In the genomic region with DNA sequence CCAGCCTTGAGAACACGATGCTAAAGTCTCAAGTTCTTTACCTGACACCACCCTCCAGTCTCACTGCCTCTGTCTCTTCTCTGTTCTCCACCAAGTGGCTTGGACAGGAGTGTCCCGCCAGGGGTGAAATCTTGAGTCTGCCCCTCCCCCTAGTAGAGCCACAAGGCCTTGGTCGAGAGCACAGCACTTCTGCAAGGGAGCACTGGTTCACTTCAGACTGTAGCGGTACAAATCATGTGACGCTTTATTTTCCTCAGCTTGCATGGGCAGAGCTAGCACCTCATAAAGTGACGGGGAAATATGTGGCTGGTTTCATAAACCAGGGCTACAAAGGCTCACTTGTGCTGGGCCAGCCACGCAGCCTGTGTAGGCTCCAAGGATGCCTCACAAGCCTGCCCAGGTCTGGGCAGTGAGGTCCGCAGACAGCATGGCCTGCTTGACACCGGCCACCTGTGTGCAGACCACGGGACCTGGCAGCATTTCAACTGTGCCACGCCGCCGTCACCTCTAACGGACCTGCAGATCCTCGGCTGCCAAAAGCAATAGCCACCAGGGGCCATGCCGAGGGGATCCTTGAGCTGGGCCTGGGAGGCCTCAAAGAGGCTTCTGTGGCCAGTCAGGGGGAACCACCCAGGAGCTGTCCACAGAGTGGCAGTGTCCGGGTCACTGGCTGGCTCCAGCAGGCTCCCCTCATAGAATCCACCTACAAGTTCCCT, we compare ENCODE assay signal across 11 mouse cellular contexts. TPM values are rescaled to one million over a fixed set of nuclear protein-coding genes. Genes with fewer than 3 reads are reported as not detected.
DNase-seq lines count a peak whose midpoint lies in the region; ATAC-seq and TF ChIP-seq lines count a peak whose summit lies in the region.
"Had no signal": no experiment of that assay in that cellular context is flagged by ENCODE, and none has a peak within 500 bp of the region (broad histone marks: within the 10 kb centered on the region; RNA-seq: fewer than 3 reads in every experiment).

No protein-coding gene starts in this region.

- H3K4me2 ChIP-seq in heart, embryonic 13.5 days: peak overlapping the region; percentile 4; the same call in 1 of the 2 replicates
- no peak overlapping the region for H3K4me2 ChIP-seq in hindbrain, postnatal 0 days (ENCODE audit: low read depth, low read length)
- H3K4me2 ChIP-seq in limb, embryonic 13.5 days (replicated peaks): peak overlapping the region; percentile 48

- no peak overlapping the region for H3K4me3 ChIP-seq in heart, embryonic 13.5 days
- peak overlapping the region; percentile 32 to 40; a peak in 2 of 4 replicates for H3K4me3 ChIP-seq in ES-E14 (ENCODE audit: insufficient read depth in 1 of 2, low read depth in 1 of 2, low read length in 2 of 2, poor library complexity in 1 of 2, severe bottlenecking in 1 of 2)
- no peak overlapping the region for H3K4me3 ChIP-seq in hindbrain, postnatal 0 days (ENCODE audit: low read length)
- H3K4me3 ChIP-seq in limb, embryonic 13.5 days: no peak overlapping the region

- no peaks in the 10 kb centered on the region for H3K27me3 ChIP-seq in heart, embryonic 13.5 days (replicated peaks)
- no peaks in the 10 kb centered on the region for H3K27me3 ChIP-seq in hindbrain, postnatal 0 days (ENCODE audit: insufficient read depth, low read length)
- no peaks in the 10 kb centered on the region for H3K27me3 ChIP-seq in limb, embryonic 13.5 days

- in situ Hi-C loops in ES-E14 (cut with MboI; ENCODE audit: low sequenced_read_pairs in 2 of 2, unreplicated experiment in 2 of 2): no loop called here

- no peak for DNase-seq in heart, postnatal 36 days
- DNase-seq in ES-E14 (ENCODE audit: low read depth, low spot score): no peak
- DNase-seq in hindbrain, postnatal 0 days (ENCODE audit: low spot score): no peak
- DNase-seq in spleen, adult 18-20 months: no peak
- DNase-seq in spleen, postnatal 14 days (ENCODE audit: low spot score in 2 of 2): no peak
- no peak for DNase-seq in urinary bladder, adult 18-20 months (ENCODE audit: low spot score in 2 of 2)
- DNase-seq: gastrocnemius, postnatal 25 days; right cerebral cortex, postnatal 14 days had no signal

- H3K4me1 ChIP-seq in heart, embryonic 13.5 days: peaks cover 69% of the 10 kb centered on the region
- H3K4me1 ChIP-seq in ES-E14 (ENCODE audit: control insufficient read depth in 2 of 2, insufficient read depth in 2 of 2, low read length in 2 of 2, poor library complexity in 1 of 2): peaks cover 0 to 14% of the 10 kb centered on the region in 2 experiments; a peak in 2 of 4 replicates
- H3K4me1 ChIP-seq in hindbrain, postnatal 0 days (ENCODE audit: insufficient read depth, low read length): peaks cover 26% of the 10 kb centered on the region
- peaks cover 59% of the 10 kb centered on the region for H3K4me1 ChIP-seq in limb, embryonic 13.5 days

- no peaks in the 10 kb centered on the region for H3K9me3 ChIP-seq in heart, embryonic 13.5 days
- no peaks in the 10 kb centered on the region for H3K9me3 ChIP-seq in ES-E14 (ENCODE audit: control insufficient read depth, insufficient read depth, low read depth, low read length)
- no peaks in the 10 kb centered on the region for H3K9me3 ChIP-seq in hindbrain, postnatal 0 days (ENCODE audit: low read length)
- no peaks in the 10 kb centered on the region for H3K9me3 ChIP-seq in limb, embryonic 13.5 days

- no peak for TF ChIP-seq CTCF in hindbrain, postnatal 0 days (IDR thresholded peaks at IDR 0.05; ENCODE audit: low read depth)

- intact Hi-C loops in heart, postnatal 36 days (cut with DNase I): loop anchor here (1.0 to 5.0 kb wide), 4 partner anchors 46 to 200 kb away; a partner anchor contains a TSS

- ATAC-seq in heart, embryonic 13.5 days (ENCODE audit: extremely low read depth, insufficient number of reproducible peaks, low FRiP score, low TSS enrichment): no peak; the same call in 1 of the 2 replicates
- ATAC-seq in hindbrain, postnatal 0 days: peak; percentile 15; the same call in 1 of the 2 replicates
- peak; percentile 89 for ATAC-seq in limb, embryonic 13.5 days (ENCODE audit: low FRiP score, low read depth)

- H3K9ac ChIP-seq in heart, embryonic 13.5 days: peak overlapping the region; percentile 63
- H3K9ac ChIP-seq in ES-E14 (ENCODE audit: insufficient read depth, low read depth, low read length, poor library complexity, severe bottlenecking): 0 out of 2 replicates have a peak overlapping the region, but pooled peaks have one; percentile 5
- no peak overlapping the region for H3K9ac ChIP-seq in hindbrain, postnatal 0 days (replicated peaks; ENCODE audit: low read length)
- peak overlapping the region; percentile 36; the same call in 1 of the 2 replicates for H3K9ac ChIP-seq in limb, embryonic 13.5 days
- H3K9ac ChIP-seq: liver, embryonic 14.5 days had no signal

- 0 out of 2 replicates have a peak, but pooled peaks cover 4% of the 10 kb centered on the region for H3K36me3 ChIP-seq in heart, embryonic 13.5 days
- H3K36me3 ChIP-seq in ES-E14 (ENCODE audit: control insufficient read depth, insufficient read depth, low read length, poor library complexity, severe bottlenecking): no peaks in the 10 kb centered on the region
- H3K36me3 ChIP-seq in hindbrain, postnatal 0 days (ENCODE audit: insufficient read depth, low read length): no peaks in the 10 kb centered on the region
- peaks cover 3% of the 10 kb centered on the region for H3K36me3 ChIP-seq in limb, embryonic 13.5 days

- peak overlapping the region; percentile 81 for H3K27ac ChIP-seq in heart, embryonic 13.5 days (replicated peaks)
- no peak overlapping the region for H3K27ac ChIP-seq in ES-E14 (ENCODE audit: insufficient read depth, low read depth, low read length, poor library complexity, severe bottlenecking)
- H3K27ac ChIP-seq in hindbrain, postnatal 0 days: no peak overlapping the region
- peak overlapping the region; percentile 95 for H3K27ac ChIP-seq in limb, embryonic 13.5 days
- H3K27ac ChIP-seq: liver, embryonic 14.5 days had no signal

- 36% methylated on average over 17 of the region's 17 CpGs for WGBS in heart, embryonic 13.5 days
- 52% methylated on average over 17 of the region's 17 CpGs for WGBS in hindbrain, postnatal 0 days
- WGBS in limb, embryonic 13.5 days: 14% methylated on average over 17 of the region's 17 CpGs

TF ChIP-seq in ES-E14, 5 proteins besides CTCF, POLR2A, EP300 and RAD21:
- TF ChIP-seq ZC3H11A (IDR thresholded peaks at IDR 0.05; ENCODE audit: borderline replicate concordance, low read depth, low read length) (no peak), CHD2 (IDR thresholded peaks at IDR 0.05; ENCODE audit: low read depth, low read length) (no peak), ZNF384 (IDR thresholded peaks at IDR 0.05; ENCODE audit: low read depth, low read length) (no peak), MAFK (IDR thresholded peaks at IDR 0.05; ENCODE audit: insufficient read depth, low read depth, low read length) (no peak), HCFC1 (IDR thresholded peaks at IDR 0.05; ENCODE audit: borderline replicate concordance, insufficient read depth, low read length) (no peak)

RNA-seq across cellular contexts. Expression of a gene that starts 56.5 kb away (rescaled TPM):
- 55.5 and 61.4 TPM in 2 replicates for polyA plus RNA-seq in heart, embryonic 13.5 days (2015; fragmentation: Nextera tagmentation; extraction: Ambion mirVana)
- 1 to 10 TPM; 5.1 to 6.1 TPM for total RNA-seq in heart, postnatal 36 days (2021)
- total RNA-seq in ES-E14 (2012; rRNA removed): 1.6 and 1.7 TPM in 2 replicates
- 67.1 and 82.8 TPM in 2 replicates for total RNA-seq in hindbrain, postnatal 0 days (2014; rRNA removed)
- 36.2 and 37.2 TPM in 2 replicates for polyA plus RNA-seq in hindbrain, postnatal 0 days (2015; fragmentation: Nextera tagmentation; extraction: Ambion mirVana)
- polyA plus RNA-seq in limb, embryonic 13.5 days (2015; fragmentation: Nextera tagmentation; extraction: Ambion mirVana): 48.6 and 55.5 TPM in 2 replicates

Comparison
In these comparisons a context has a peak if more than half of its experiments do, and no peak if none do; other contexts are left out.
1. H3K27ac ChIP-seq: peak in heart, embryonic 13.5 days (single experiment) and limb, embryonic 13.5 days (single experiment); none in ES-E14 (single experiment) and hindbrain, postnatal 0 days (single experiment).
2. H3K4me3 ChIP-seq: peak in ES-E14 (2 of 2); none in heart, embryonic 13.5 days (single experiment), hindbrain, postnatal 0 days (single experiment) and limb, embryonic 13.5 days (single experiment).